ENCODE assay signal across 9 mouse cellular contexts in the genomic region with DNA sequence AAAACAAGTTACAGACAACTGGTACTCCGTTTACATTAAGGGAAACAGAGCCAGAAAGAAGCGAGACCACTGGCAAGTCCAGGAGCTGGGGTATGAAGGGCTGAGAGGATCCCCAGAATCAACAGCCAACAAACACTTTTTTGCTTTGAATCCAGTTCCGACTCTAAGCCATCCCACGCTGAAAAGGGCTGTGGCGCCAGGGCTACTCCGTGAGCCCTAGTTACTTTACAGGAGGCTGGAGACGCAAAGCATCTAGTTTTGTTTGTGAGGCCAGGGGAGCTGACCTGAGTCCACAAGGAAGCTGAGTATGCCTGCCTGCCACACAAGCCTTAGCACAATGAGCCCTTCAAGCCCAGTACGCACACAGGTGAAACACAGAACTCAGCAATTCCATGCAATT. TPM values are rescaled to one million over a fixed set of nuclear protein-coding genes. Genes with fewer than 3 reads are reported as not detected.
A peak's percentile ranks its signal among the peaks of the same experiment; 100 is the strongest.
DNase-seq lines count a peak whose midpoint lies in the region; ATAC-seq and TF ChIP-seq lines count a peak whose summit lies in the region.
"Had no signal": no experiment of that assay in that cellular context is flagged by ENCODE, and none has a peak within 500 bp of the region (broad histone marks: within the 10 kb centered on the region; RNA-seq: fewer than 3 reads in every experiment).

No protein-coding gene starts in this region.

- H3K4me1 ChIP-seq in heart, embryonic 12.5 days (replicated peaks) = peaks cover 27% of the 10 kb centered on the region
- peaks cover 27% of the 10 kb centered on the region for H3K4me1 ChIP-seq in E14TG2a.4 (replicated peaks; ENCODE audit: low read depth, low read length)
- H3K4me1 ChIP-seq in forebrain, embryonic 16.5 days (replicated peaks; ENCODE audit: control insufficient read depth, insufficient read depth, low read length) = peaks cover 29% of the 10 kb centered on the region
- peaks cover 12% of the 10 kb centered on the region for H3K4me1 ChIP-seq in liver, embryonic 15.5 days (replicated peaks)

- DNase-seq in heart, postnatal 14 days = no peak
- DNase-seq in thymus, postnatal 0 days (ENCODE audit: low spot score) = no peak

- 0 out of 2 replicates have a peak, but pooled peaks cover 1% of the 10 kb centered on the region for H3K36me3 ChIP-seq in heart, embryonic 12.5 days
- H3K36me3 ChIP-seq in E14TG2a.4 (ENCODE audit: insufficient read depth, low read length) = peaks cover 65% of the 10 kb centered on the region
- no peaks in the 10 kb centered on the region for H3K36me3 ChIP-seq in forebrain, embryonic 16.5 days (ENCODE audit: control insufficient read depth, insufficient read depth)
- no peaks in the 10 kb centered on the region for H3K36me3 ChIP-seq in liver, embryonic 15.5 days (replicated peaks)

- H3K27me3 ChIP-seq in heart, embryonic 12.5 days (replicated peaks) = peaks cover 15% of the 10 kb centered on the region
- H3K27me3 ChIP-seq in E14TG2a.4 (ENCODE audit: insufficient read depth, low read length) = peaks cover 22% of the 10 kb centered on the region
- H3K27me3 ChIP-seq in forebrain, embryonic 16.5 days (replicated peaks; ENCODE audit: control insufficient read depth, insufficient read depth, low read length) = no peaks in the 10 kb centered on the region
- H3K27me3 ChIP-seq in liver, embryonic 15.5 days = peaks cover 32% of the 10 kb centered on the region

- no peak for ATAC-seq in heart, embryonic 12.5 days (ENCODE audit: insufficient number of reproducible peaks, low FRiP score)
- no peak; the same call in 1 of the 2 replicates for ATAC-seq in forebrain, embryonic 16.5 days
- no peak for ATAC-seq in liver, embryonic 15.5 days (ENCODE audit: insufficient read depth)
- no peak for ATAC-seq in granulocyte monocyte progenitor cell, adult 5-6 weeks (replicated peaks; ENCODE audit: poor library complexity, severe bottlenecking)
- ATAC-seq in inflammation-experienced regulatory T-cells, adult 6 months = no peak

- peak overlapping the region; percentile 64 for H3K9ac ChIP-seq in heart, embryonic 12.5 days
- H3K9ac ChIP-seq in forebrain, embryonic 16.5 days (replicated peaks; ENCODE audit: low read depth, low read length) = peak overlapping the region; percentile 84
- H3K9ac ChIP-seq in liver, embryonic 15.5 days = no peak overlapping the region

- H3K4me2 ChIP-seq in heart, embryonic 12.5 days = peak overlapping the region; percentile 85
- H3K4me2 ChIP-seq in forebrain, embryonic 16.5 days (ENCODE audit: low read length) = peak overlapping the region; percentile 66
- peak overlapping the region; percentile 70 for H3K4me2 ChIP-seq in liver, embryonic 15.5 days

- no peaks in the 10 kb centered on the region for H3K9me3 ChIP-seq in heart, embryonic 12.5 days (replicated peaks)
- H3K9me3 ChIP-seq in E14TG2a.4 (ENCODE audit: low read length) = no peaks in the 10 kb centered on the region
- H3K9me3 ChIP-seq in forebrain, embryonic 16.5 days (ENCODE audit: control insufficient read depth, low read length) = no peaks in the 10 kb centered on the region
- no peaks in the 10 kb centered on the region for H3K9me3 ChIP-seq in liver, embryonic 15.5 days (replicated peaks)

- H3K4me3 ChIP-seq in heart, embryonic 12.5 days = peak overlapping the region; percentile 63
- peak overlapping the region; percentile 92 for H3K4me3 ChIP-seq in E14TG2a.4 (replicated peaks; ENCODE audit: low read length)
- peak overlapping the region; percentile 79 for H3K4me3 ChIP-seq in forebrain, embryonic 16.5 days (replicated peaks; ENCODE audit: low read length)
- peak overlapping the region; percentile 52 for H3K4me3 ChIP-seq in liver, embryonic 15.5 days (replicated peaks)

- no peak for TF ChIP-seq CTCF in E14TG2a.4 (conservative IDR thresholded peaks at IDR 0.05; ENCODE audit: low read length)

- no peak overlapping the region for H3K27ac ChIP-seq in heart, embryonic 12.5 days (ENCODE audit: poor library complexity, severe bottlenecking)
- no peak overlapping the region for H3K27ac ChIP-seq in forebrain, embryonic 16.5 days (ENCODE audit: low read length)
- H3K27ac ChIP-seq in liver, embryonic 15.5 days (replicated peaks) = no peak overlapping the region

- intact Hi-C loops in heart, postnatal 14 days (cut with DNase I) = no loop called here

- WGBS in heart, embryonic 12.5 days = 21% methylated on average over 8 of the region's 8 CpGs
- 5% methylated on average over 8 of the region's 8 CpGs for WGBS in forebrain, embryonic 16.5 days
- WGBS in liver, embryonic 15.5 days (ENCODE audit: insufficient replicate concordance) = 31% methylated on average over 8 of the region's 8 CpGs

RNA-seq across cellular contexts. Expression of a gene that starts 42.8 kb away (rescaled TPM):
- not detected in 2 replicates for polyA plus RNA-seq in heart, embryonic 12.5 days (2016; fragmentation: Nextera tagmentation; extraction: Ambion mirVana)
- total RNA-seq in heart, postnatal 14 days (2021) = not detected
- polyA plus RNA-seq in forebrain, embryonic 16.5 days (2015; fragmentation: Nextera tagmentation; extraction: Ambion mirVana) = not detected in 2 replicates
- not detected in 2 replicates for polyA plus RNA-seq in liver, embryonic 15.5 days (2015; fragmentation: Nextera tagmentation; extraction: Ambion mirVana)
- not detected in 2 replicates for total RNA-seq in granulocyte monocyte progenitor cell, adult 5-6 weeks (2014; fragmentation: Nextera tagmentation)
- not detected in 2 replicates for total RNA-seq in granulocyte monocyte progenitor cell, adult 5-6 weeks (2017)
- under 1 TPM in 1 of 3 experiments, not detected in 2; 0.49 TPM for polyA plus RNA-seq in inflammation-experienced regulatory T-cells, adult 6 months (2017; shearing (Covaris generic))
- polyA plus RNA-seq in thymus, postnatal 0 days (2015; fragmentation: Nextera tagmentation; extraction: Ambion mirVana) = 1.2 and 1.3 TPM in 2 replicates
- total RNA-seq: gastrocnemius, postnatal 4 days had no signal

RNA-seq across cellular contexts. Expression of a gene that starts 44.3 kb away (rescaled TPM):
- polyA plus RNA-seq in heart, embryonic 12.5 days (2016; fragmentation: Nextera tagmentation; extraction: Ambion mirVana) = 0.22 TPM in 1 of 2 replicates, not detected in the other
- total RNA-seq in heart, postnatal 14 days (2021) = not detected
- polyA plus RNA-seq in forebrain, embryonic 16.5 days (2015; fragmentation: Nextera tagmentation; extraction: Ambion mirVana) = 7.6 and 7.7 TPM in 2 replicates
- polyA plus RNA-seq in liver, embryonic 15.5 days (2015; fragmentation: Nextera tagmentation; extraction: Ambion mirVana) = 0.09 TPM in 1 of 2 replicates, not detected in the other
- not detected in 2 replicates for total RNA-seq in granulocyte monocyte progenitor cell, adult 5-6 weeks (2014; fragmentation: Nextera tagmentation)
- not detected in 2 replicates for total RNA-seq in granulocyte monocyte progenitor cell, adult 5-6 weeks (2017)
- not detected for polyA plus RNA-seq in inflammation-experienced regulatory T-cells, adult 6 months (2017; shearing (Covaris generic))
- 0.12 and 0.41 TPM in 2 replicates for polyA plus RNA-seq in thymus, postnatal 0 days (2015; fragmentation: Nextera tagmentation; extraction: Ambion mirVana)
- total RNA-seq: gastrocnemius, postnatal 4 days had no signal
